Mouse (Mus musculus) monocyte, adult 59 days (primary cell): ENCODE data around the gene Ptpn12. TPM values are rescaled to one million over a fixed set of nuclear protein-coding genes. Genes with fewer than 3 reads are reported as not detected.

Experiments used
- total RNA-seq, 2 experiments: library from RNA; stranded (reverse); gene quantifications; one replicate each; pipeline ENCODE4 v1.2.4; 2023

Ptpn12 gene
- total RNA-seq = 100 to 1,000 TPM; 133 to 136 TPM

GRCm38 (mm10) chr5:21055820-21056531 is at the start of gene Ptpn12:
Gene Ptpn12 (minus strand): TSS chr5:21055911.

GRCm38 (mm10) chr5:20956298-20956697 is 99.4 kb downstream of the Ptpn12 start, which contains the start of gene Rsbn1l:
Gene Rsbn1l (minus strand): TSS chr5:20956398.

Other genes starting within 250 kb of the Ptpn12 start
- 10 to 100 TPM; 14.5 to 15.1 TPM for gene Phtf2, start 173.8 kb downstream of the Ptpn12 start, total RNA-seq
- 10 to 100 TPM in 1 of 2 experiments, 1 to 10 TPM in 1; 8.2 to 11.1 TPM for gene Tmem60, start 173.7 kb downstream of the Ptpn12 start, total RNA-seq
- gene Rsbn1l, start 99.5 kb downstream of the Ptpn12 start, total RNA-seq = 10 to 100 TPM; 36.7 to 38.9 TPM
- gene Gsap, start 130.3 kb upstream of the Ptpn12 start, total RNA-seq = 100 to 1,000 TPM; 157 to 163 TPM